Mouse (Mus musculus) mouse trophoblast stem cell (cell line): ENCODE data around the gene 1700029I15Rik.

ENCODE experiments used
- in situ Hi-C, 2 experiments: fragments of 300-500 bp; cut with MseI, MboI; formaldehyde crosslinking; loops; 2 replicates in 1 of 2; 3 replicates in 1 of 2; pipeline ENCODE4 v1.15.1; 2025

The 1700029I15Rik gene

DNA sequence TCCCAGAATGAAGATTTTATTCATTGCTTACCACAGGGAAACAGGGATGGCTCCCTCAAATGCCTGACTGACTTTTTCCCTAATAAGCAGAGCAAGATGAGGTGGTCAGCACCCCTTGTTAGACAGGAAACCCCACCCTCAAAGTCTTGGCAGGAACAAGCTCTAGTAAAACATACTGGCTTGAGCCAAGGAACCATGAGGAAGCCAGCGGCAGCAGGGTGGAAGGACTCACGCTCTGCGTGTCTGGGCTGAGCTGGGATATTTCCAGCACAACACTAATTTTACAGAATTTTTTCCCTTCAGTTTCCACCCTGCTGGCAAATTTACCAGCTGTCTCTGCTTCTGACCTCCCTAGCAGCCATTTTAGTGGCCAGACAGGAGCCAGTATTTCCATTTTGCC, 44.1 kb downstream of the 1700029I15Rik start:
- in situ Hi-C loops, result no loop called here

DNA sequence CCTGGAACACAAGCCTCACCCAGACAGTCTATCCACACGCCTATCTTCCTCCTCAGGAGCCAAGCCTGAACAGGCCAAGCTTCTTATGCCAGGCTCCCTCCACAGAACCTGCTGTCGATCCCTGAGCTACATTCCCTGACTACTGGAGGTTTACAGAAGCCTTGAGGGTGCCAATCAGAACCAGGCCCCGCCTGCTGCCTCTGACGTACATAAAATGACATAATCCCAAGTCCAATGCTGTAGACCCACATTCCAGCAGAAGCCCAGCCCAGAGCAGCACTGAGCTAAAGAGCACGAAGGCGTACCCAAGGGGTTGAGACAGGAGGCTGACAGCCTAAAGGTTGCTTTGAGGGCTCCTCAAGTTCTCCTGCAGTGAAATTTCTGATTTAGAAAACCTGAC, 45.5 kb downstream of the 1700029I15Rik start:
- in situ Hi-C loops, result no loop called here

DNA sequence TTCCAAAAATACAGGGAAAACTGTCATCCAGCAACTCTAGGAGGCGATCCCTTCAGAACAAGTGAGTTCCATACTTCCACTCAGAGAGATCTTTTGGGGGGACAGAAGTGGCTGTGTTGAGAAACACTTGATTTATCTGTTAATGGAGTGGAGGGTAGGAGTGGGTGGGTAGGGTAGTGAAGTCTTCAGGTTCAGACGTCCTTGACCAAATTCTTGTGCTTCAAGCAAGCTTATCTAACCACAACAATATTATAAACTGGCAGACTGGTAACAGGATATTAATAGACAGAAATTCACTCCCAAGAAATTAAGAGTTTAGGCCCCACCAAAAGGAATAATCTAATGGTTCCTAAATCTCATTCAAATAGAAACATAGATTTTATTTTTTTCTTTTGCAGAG, 47.8 kb downstream of the 1700029I15Rik start:
- in situ Hi-C loops, result no loop called here

GRCm38 (mm10) chr2:92430723-92431541, 48.6 kb downstream of the 1700029I15Rik start:
- in situ Hi-C loops, result no loop called here

GRCm38 (mm10) chr2:92431611-92432179, 49.4 kb downstream of the 1700029I15Rik start:
- in situ Hi-C loops, result no loop called here

DNA sequence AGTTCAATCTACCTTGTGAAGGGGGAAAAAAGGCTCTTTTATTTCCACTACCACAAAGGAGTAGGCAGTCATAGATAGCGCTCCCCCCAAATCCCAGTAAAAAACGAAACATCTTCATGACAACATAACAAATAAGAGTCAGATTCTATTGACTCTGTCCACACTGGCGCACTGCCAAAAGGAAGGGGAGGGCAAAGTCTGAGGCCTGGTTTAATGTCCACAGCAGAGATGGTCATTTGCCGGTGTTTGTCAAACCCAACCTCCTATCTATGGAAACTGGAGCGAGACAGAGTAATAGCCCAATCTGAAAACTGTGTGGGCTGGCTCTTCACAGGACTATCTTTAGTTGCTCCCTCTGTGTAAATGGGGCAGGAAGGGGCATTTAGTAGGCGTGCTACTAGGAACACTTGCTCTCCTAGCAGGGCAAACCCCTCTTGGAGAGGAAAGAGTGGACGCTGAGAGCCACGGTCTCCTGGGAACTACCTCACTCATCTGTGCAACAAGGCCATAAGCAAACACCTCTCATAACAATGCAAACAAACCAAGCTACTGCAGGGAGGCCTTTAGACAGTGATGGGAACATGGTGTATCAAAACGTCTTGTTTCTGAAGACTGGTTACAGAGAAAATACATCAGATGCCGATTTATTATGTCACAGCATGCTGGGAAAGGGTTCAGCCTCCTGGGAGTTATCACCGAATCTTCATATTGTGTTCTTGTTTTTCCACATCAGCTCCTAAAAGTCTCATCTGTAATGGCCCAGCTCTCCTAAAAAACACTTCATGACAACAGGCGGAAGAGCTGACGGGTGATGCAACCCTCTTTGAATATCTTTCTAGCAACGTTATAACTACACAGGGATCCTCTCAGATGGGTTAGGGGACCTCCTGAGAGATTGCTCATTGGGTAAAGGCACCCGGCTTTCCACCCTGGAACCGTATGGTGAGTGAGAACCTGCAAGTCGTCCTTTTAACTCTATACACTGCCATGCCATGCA, 50.3 kb downstream of the 1700029I15Rik start:
- in situ Hi-C loops, result no loop called here

GRCm38 (mm10) chr2:92433578-92434374, 51.4 kb downstream of the 1700029I15Rik start, which contains the start of gene Cry2:
TSS of gene Cry2 (minus strand) at chr2:92434043.
- in situ Hi-C loops, result no loop called here

- in situ Hi-C loops, result no loop called here
These were observed 52.0 kb downstream of the 1700029I15Rik start for GRCm38 (mm10) chr2:92434375-92434745.

GRCm38 (mm10) chr2:92435023-92435422, 52.7 kb downstream of the 1700029I15Rik start:
- in situ Hi-C loops, result no loop called here
